Mouse (Mus musculus) right cerebral cortex, postnatal 36 days (tissue): ENCODE data around the gene Ntrk2.
A peak's percentile ranks its signal among the peaks of the same experiment; 100 is the strongest.

Experiments used
- DNase-seq, 2 experiments: peaks; one replicate each; pipeline ENCODE4 v3.0.0; 2022; ENCODE audit warnings: low spot score in 2 of 2, mixed read lengths in 1 of 2

Ntrk2 gene

GRCm38 (mm10) chr13:58840731-58841359 lies 34.5 kb downstream of the Ntrk2 start:
- no peak for DNase-seq

GRCm38 (mm10) chr13:58843826-58844225 lies 37.5 kb downstream of the Ntrk2 start:
- no peak for DNase-seq

- no peak for DNase-seq
Observed at GRCm38 (mm10) chr13:58848578-58848977, 42.2 kb downstream of the Ntrk2 start.

GRCm38 (mm10) chr13:58853685-58854084 lies 47.3 kb downstream of the Ntrk2 start:
- no peak for DNase-seq

GRCm38 (mm10) chr13:58866239-58866638 lies 59.9 kb downstream of the Ntrk2 start:
- DNase-seq = peak; percentile 56 to 88

- no peak for DNase-seq
Observed at GRCm38 (mm10) chr13:58866776-58867435, 60.5 kb downstream of the Ntrk2 start.

GRCm38 (mm10) chr13:58882468-58882867 lies 76.1 kb downstream of the Ntrk2 start:
- no peak for DNase-seq

- no peak for DNase-seq
Observed at GRCm38 (mm10) chr13:58882916-58883315, 76.5 kb downstream of the Ntrk2 start.

- peak in 1 of 2 experiments; percentile 39 for DNase-seq
Observed at GRCm38 (mm10) chr13:58886108-58886507, 79.7 kb downstream of the Ntrk2 start.

GRCm38 (mm10) chr13:58896254-58896910 lies 90.0 kb downstream of the Ntrk2 start:
- DNase-seq = no peak

- DNase-seq = no peak
Observed at GRCm38 (mm10) chr13:58899337-58899736, 93.0 kb downstream of the Ntrk2 start.

- DNase-seq = no peak
Observed at GRCm38 (mm10) chr13:58902313-58902712, 95.9 kb downstream of the Ntrk2 start.

- DNase-seq = no peak
Observed at GRCm38 (mm10) chr13:58904742-58905735, 98.7 kb downstream of the Ntrk2 start.

GRCm38 (mm10) chr13:58911936-58912335 lies 105.6 kb downstream of the Ntrk2 start:
- DNase-seq = no peak

GRCm38 (mm10) chr13:58912559-58912958 lies 106.2 kb downstream of the Ntrk2 start:
- no peak for DNase-seq

- no peak for DNase-seq
Observed at GRCm38 (mm10) chr13:58914061-58914814, 107.9 kb downstream of the Ntrk2 start.

- DNase-seq = no peak
Observed at GRCm38 (mm10) chr13:58916348-58916747, 110.0 kb downstream of the Ntrk2 start.

GRCm38 (mm10) chr13:58920241-58920640 lies 113.9 kb downstream of the Ntrk2 start:
- DNase-seq = no peak

GRCm38 (mm10) chr13:58921255-58921654 lies 114.9 kb downstream of the Ntrk2 start:
- no peak for DNase-seq

GRCm38 (mm10) chr13:58921705-58922104 lies 115.3 kb downstream of the Ntrk2 start:
- no peak for DNase-seq

GRCm38 (mm10) chr13:58922174-58922573 lies 115.8 kb downstream of the Ntrk2 start:
- DNase-seq = no peak
